Mouse (Mus musculus) forebrain, postnatal 0 days (tissue): ENCODE results near the gene Creb5. TPM values are rescaled to one million over a fixed set of nuclear protein-coding genes. Genes with fewer than 3 reads are reported as not detected.

Source experiments
- ATAC-seq: fragments of 200-750 bp; cut with Nextera tagmentation; 2 replicates; pipeline ENCODE4 v1.8.0; 2017; ENCODE audit warnings: mild to moderate bottlenecking, moderate library complexity
- DNase-seq: peaks from one replicate; pipeline ENCODE4 v3.0.0-alpha.2; 2015
- H3K27ac ChIP-seq: fragments of 300-500 bp; sonication (generic); 2 replicates; pipeline ENCODE4 v1.5.1; 2014; ENCODE audit warnings: low read depth, mild to moderate bottlenecking, antibody characterized with exemption, low read length, moderate library complexity, mixed read lengths
- H3K27me3 ChIP-seq: fragments of 300-500 bp; sonication (generic); 2 replicates; pipeline ENCODE4 v1.6.1; 2014; ENCODE audit warnings: mild to moderate bottlenecking, low read length, mixed read lengths; ENCODE audit not compliant: insufficient read depth
- H3K36me3 ChIP-seq: fragments of 300-500 bp; sonication (generic); 2 replicates; pipeline ENCODE4 v1.6.1; 2014; ENCODE audit warnings: mild to moderate bottlenecking, moderate library complexity; ENCODE audit not compliant: insufficient read depth
- H3K4me1 ChIP-seq: fragments of 300-500 bp; sonication (generic); 2 replicates; pipeline ENCODE4 v1.6.1; 2014; ENCODE audit warnings: antibody characterized with exemption; ENCODE audit not compliant: insufficient read depth
- H3K4me2 ChIP-seq: fragments of 300-500 bp; sonication (generic); 2 replicates; pipeline ENCODE4 v1.6.1; 2014; ENCODE audit warnings: low read depth, mild to moderate bottlenecking, moderate library complexity
- H3K4me3 ChIP-seq: fragments of 300-500 bp; sonication (generic); 2 replicates; pipeline ENCODE4 v1.5.1; 2014; ENCODE audit warnings: low read depth, low read length, mixed read lengths
- H3K9ac ChIP-seq: fragments of 300-500 bp; sonication (generic); 2 replicates; pipeline ENCODE4 v1.6.1; 2014; ENCODE audit warnings: mild to moderate bottlenecking
- H3K9me3 ChIP-seq: fragments of 300-500 bp; sonication (generic); 2 replicates; pipeline ENCODE4 v1.6.1; 2016; ENCODE audit warnings: low read length
- CTCF ChIP-seq: sonication (generic); IDR thresholded peaks from 2 replicates; pipeline ENCODE4 v1.5.1; 2016; ENCODE audit warnings: antibody characterized with exemption, control low read depth, low read depth
- WGBS: fragments of 180-500 bp; shearing (Covaris S2); extraction: QIAGEN DNeasy Blood & Tissue Kit; methylation state at CpG from one replicate; pipeline ENCODE4 v1.1.7; 2014; 5-methylcytosine and 5-hydroxymethylcytosine counted together
- polyA plus RNA-seq: library from polyadenylated mRNA; unstranded; fragments of >200 nt; fragmentation: Nextera tagmentation; extraction: Ambion mirVana; gene quantifications from 2 replicates; pipeline ENCODE4 v1.2.1, GENCODE M21; 2015
- total RNA-seq: library from RNA; depleted of rRNA; stranded (reverse); fragments of >200 nt; gene quantifications from 2 replicates; pipeline ENCODE4 v1.2.3, GENCODE M21; 2014

The Creb5 gene
- total and polyA plus RNA-seq, 2 experiments from 2014 or later, result 2.4 to 3.2 TPM

- ATAC-seq (no peak), DNase-seq (no peak)
- 91% methylated on average over 5 of the region's 5 CpGs for WGBS
- H3K4me3 ChIP-seq, result no peak overlapping the region
- H3K27ac ChIP-seq, result no peak overlapping the region
- H3K9me3 ChIP-seq, result no peaks in the 10 kb centered on the region
- no peak overlapping the region for H3K4me2 ChIP-seq
- H3K27me3 ChIP-seq, result no peaks in the 10 kb centered on the region
- no peaks in the 10 kb centered on the region for H3K4me1 ChIP-seq
- H3K36me3 ChIP-seq, result no peaks in the 10 kb centered on the region
- TF ChIP-seq CTCF, result no peak
- no peak overlapping the region for H3K9ac ChIP-seq
These were observed 82.9 kb downstream of the Creb5 start for GRCm38 (mm10) chr6:53369928-53370327.

GRCm38 (mm10) chr6:53371962-53372361 lies 84.9 kb downstream of the Creb5 start:
- H3K4me2 ChIP-seq, result no peak overlapping the region
- no peaks in the 10 kb centered on the region for H3K36me3 ChIP-seq
- 52% methylated on average over 9 of the region's 9 CpGs for WGBS
- H3K27me3 ChIP-seq, result no peaks in the 10 kb centered on the region
- no peak overlapping the region; the same call in 1 of the 2 replicates for H3K27ac ChIP-seq
- H3K4me1 ChIP-seq, result no peaks in the 10 kb centered on the region
- DNase-seq, result peak; percentile 62
- H3K4me3 ChIP-seq, result no peak overlapping the region
- ATAC-seq, result peak; percentile 93
- H3K9ac ChIP-seq, result no peak overlapping the region
- H3K9me3 ChIP-seq, result no peaks in the 10 kb centered on the region
- TF ChIP-seq CTCF, result no peak

- H3K27ac ChIP-seq, result no peak overlapping the region
- H3K9ac ChIP-seq, result no peak overlapping the region
- no peaks in the 10 kb centered on the region for H3K27me3 ChIP-seq
- ATAC-seq (no peak), DNase-seq (no peak)
- H3K36me3 ChIP-seq, result no peaks in the 10 kb centered on the region
- H3K4me2 ChIP-seq, result no peak overlapping the region
- no peak overlapping the region for H3K4me3 ChIP-seq
- TF ChIP-seq CTCF, result no peak
- no peaks in the 10 kb centered on the region for H3K9me3 ChIP-seq
- WGBS, result 80% methylated on average over 3 of the region's 3 CpGs
- H3K4me1 ChIP-seq, result no peaks in the 10 kb centered on the region
These were observed 87.4 kb downstream of the Creb5 start for GRCm38 (mm10) chr6:53374315-53374941.

- 88% methylated on average over 5 of the region's 5 CpGs for WGBS
- no peak for TF ChIP-seq CTCF
These were observed 102.2 kb downstream of the Creb5 start for GRCm38 (mm10) chr6:53389277-53389676.

GRCm38 (mm10) chr6:53390413-53390812 lies 103.3 kb downstream of the Creb5 start:
- Histone ChIP-seq H3K9me3 (no peaks in the 10 kb centered on the region), H3K9ac (no peak overlapping the region), H3K4me3 (no peak overlapping the region), H3K36me3 (no peaks in the 10 kb centered on the region), H3K27ac (no peak overlapping the region), H3K27me3 (no peaks in the 10 kb centered on the region), H3K4me2 (no peak overlapping the region), H3K4me1 (0 out of 2 replicates have a peak, but pooled peaks cover 3% of the 10 kb centered on the region)
- no peak for ATAC-seq
- TF ChIP-seq CTCF, result no peak
- peak; percentile 35 for DNase-seq
- 33% methylated on average over 6 of the region's 6 CpGs for WGBS

More at GRCm38 (mm10) chr6:53389277-53389676, 102.2 kb downstream of the Creb5 start:
- ATAC-seq (no peak), DNase-seq (no peak)
- Histone ChIP-seq H3K27me3 (no peaks in the 10 kb centered on the region), H3K4me1 (0 out of 2 replicates have a peak, but pooled peaks cover under 1% of the 10 kb centered on the region), H3K9me3 (no peaks in the 10 kb centered on the region), H3K4me3 (no peak overlapping the region), H3K27ac (no peak overlapping the region), H3K36me3 (no peaks in the 10 kb centered on the region), H3K4me2 (no peak overlapping the region), H3K9ac (no peak overlapping the region)

GRCm38 (mm10) chr6:53394026-53394425 lies 107.0 kb downstream of the Creb5 start:
- H3K4me1 ChIP-seq, result 0 out of 2 replicates have a peak, but pooled peaks cover 14% of the 10 kb centered on the region
- DNase-seq (no peak), ATAC-seq (no peak)

GRCm38 (mm10) chr6:53395208-53395607 lies 108.1 kb downstream of the Creb5 start:
- no peak for ATAC-seq
- Histone ChIP-seq H3K4me2 (no peak overlapping the region), H3K4me3 (no peak overlapping the region), H3K9me3 (no peaks in the 10 kb centered on the region), H3K27ac (no peak overlapping the region), H3K4me1 (0 out of 2 replicates have a peak, but pooled peaks cover 14% of the 10 kb centered on the region), H3K27me3 (no peaks in the 10 kb centered on the region), H3K36me3 (no peaks in the 10 kb centered on the region), H3K9ac (no peak overlapping the region)
- DNase-seq, result no peak
- WGBS, result 32% methylated on average over 4 of the region's 4 CpGs
- no peak for TF ChIP-seq CTCF

More at GRCm38 (mm10) chr6:53394026-53394425, 107.0 kb downstream of the Creb5 start:
- H3K9ac ChIP-seq, result no peak overlapping the region
- no peak overlapping the region for H3K4me3 ChIP-seq
- no peaks in the 10 kb centered on the region for H3K27me3 ChIP-seq
- WGBS, result 40% methylated on average over 7 of the region's 7 CpGs
- H3K36me3 ChIP-seq, result no peaks in the 10 kb centered on the region
- H3K27ac ChIP-seq, result no peak overlapping the region
- H3K4me2 ChIP-seq, result no peak overlapping the region
- no peaks in the 10 kb centered on the region for H3K9me3 ChIP-seq
- TF ChIP-seq CTCF, result no peak
